Comparison of ENCODE assay signal across 20 mouse cellular contexts in the genomic region with DNA sequence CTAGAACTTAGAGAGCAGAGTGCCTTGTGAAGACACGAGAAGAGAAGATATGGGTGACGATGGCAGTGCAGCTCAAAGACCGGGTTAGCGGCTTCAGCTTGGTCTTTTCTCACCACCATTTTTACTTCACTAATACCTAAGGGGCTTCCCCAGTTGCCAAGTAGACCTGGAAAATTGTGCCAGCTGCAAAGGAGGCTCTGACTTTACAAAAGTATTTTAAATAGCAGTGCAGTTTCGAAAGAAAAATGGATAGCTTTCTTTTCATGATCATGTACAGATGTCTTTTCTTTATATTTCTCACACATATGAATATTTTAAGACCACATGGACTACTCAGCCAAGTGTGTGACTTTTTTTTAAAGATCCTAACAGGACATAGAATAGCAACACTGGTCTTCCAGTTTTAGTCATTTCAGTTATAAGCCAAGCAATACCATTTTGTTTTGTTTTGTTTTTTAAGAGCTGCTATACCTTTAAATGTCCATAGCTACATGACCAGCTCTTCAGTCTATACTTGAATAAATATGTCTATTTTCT. TPM values are rescaled to one million over a fixed set of nuclear protein-coding genes. Genes with fewer than 3 reads are reported as not detected.
"Had no signal": no experiment of that assay in that cellular context is flagged by ENCODE, and none has a peak within 500 bp of the region (broad histone marks: within the 10 kb centered on the region; RNA-seq: fewer than 3 reads in every experiment).

No protein-coding gene starts in this region.

- H3K27me3 ChIP-seq: midbrain, embryonic 13.5 days; midbrain, embryonic 15.5 days; neural tube, embryonic 12.5 days; stomach, embryonic 15.5 days had no signal

- DNase-seq: lung, adult 18-20 months; lung, embryonic 14.5 days; lung, postnatal 14 days; lung, postnatal 36 days; right cerebral cortex, postnatal 14 days; thymus, adult 2 months; thymus, postnatal 25 days; thymus, postnatal 4 days had no signal

- H3K9me3 ChIP-seq: megakaryocyte, embryonic 14.5 days; midbrain, embryonic 13.5 days; midbrain, embryonic 15.5 days; neural tube, embryonic 12.5 days; stomach, embryonic 15.5 days had no signal

- H3K4me1 ChIP-seq: midbrain, embryonic 13.5 days; midbrain, embryonic 15.5 days; neural tube, embryonic 12.5 days; stomach, embryonic 15.5 days had no signal

- H3K36me3 ChIP-seq: midbrain, embryonic 13.5 days; midbrain, embryonic 15.5 days; neural tube, embryonic 12.5 days; stomach, embryonic 15.5 days had no signal

- H3K4me2 ChIP-seq: lung, embryonic 14.5 days; midbrain, embryonic 11.5 days; midbrain, embryonic 13.5 days; midbrain, embryonic 15.5 days; neural tube, embryonic 12.5 days; stomach, embryonic 15.5 days had no signal

- H3K27ac ChIP-seq: macrophage; midbrain, embryonic 13.5 days; midbrain, embryonic 15.5 days; neural tube, embryonic 12.5 days; stomach, embryonic 15.5 days; stomach, postnatal 0 days had no signal

- H3K9ac ChIP-seq: lung, embryonic 14.5 days; midbrain, embryonic 13.5 days; midbrain, embryonic 15.5 days; neural tube, embryonic 12.5 days; stomach, embryonic 15.5 days had no signal

- ATAC-seq: midbrain, embryonic 13.5 days; midbrain, embryonic 15.5 days had no signal

- H3K4me3 ChIP-seq: megakaryocyte, embryonic 14.5 days; midbrain, embryonic 13.5 days; midbrain, embryonic 15.5 days; neural tube, embryonic 12.5 days; stomach, embryonic 15.5 days had no signal

RNA-seq across cellular contexts. Expression of a gene that starts 49.0 kb away (rescaled TPM):
- total RNA-seq: megakaryocyte progenitor cell, adult 5-6 weeks; monocyte, adult 5-6 weeks; neutrophil, adult 5-6 weeks had no signal
- polyA plus RNA-seq: macrophage had no signal

RNA-seq across cellular contexts. Expression of a gene that starts 57.2 kb away (rescaled TPM):
- polyA plus RNA-seq: neural tube, embryonic 14.5 days had no signal
